Mouse (Mus musculus) spleen, adult 2 months (tissue): ENCODE measurements around the gene Gm36176. TPM values are rescaled to one million over a fixed set of nuclear protein-coding genes. Genes with fewer than 3 reads are reported as not detected.

ENCODE experiments used
- DNase-seq, 2 experiments: peaks; one replicate each; pipeline versions ENCODE4 v3.0.0 to v3.0.0-alpha.2; 2012 to 2021; ENCODE audit warnings: low spot score in 2 of 2, low read depth in 1 of 2
- H3K27ac ChIP-seq: fragments of 200-500 bp; 2 replicates; pipeline ENCODE4 v1.5.1; 2012; ENCODE audit warnings: low read length, inconsistent platforms; ENCODE audit not compliant: insufficient read depth
- H3K27me3 ChIP-seq: fragments of 200-500 bp; 2 replicates; pipeline ENCODE4 v1.6.1; 2012; ENCODE audit warnings: mild to moderate bottlenecking, moderate library complexity, low read length, inconsistent platforms; ENCODE audit not compliant: control insufficient read depth, insufficient read depth
- H3K36me3 ChIP-seq: fragments of 200-500 bp; 2 replicates; pipeline ENCODE4 v1.6.1; 2012; ENCODE audit warnings: mild to moderate bottlenecking, low read length, inconsistent platforms; ENCODE audit not compliant: control insufficient read depth, insufficient read depth
- H3K4me1 ChIP-seq: fragments of 200-500 bp; 2 replicates; pipeline ENCODE4 v1.6.1; 2011; ENCODE audit warnings: inconsistent platforms; ENCODE audit not compliant: control insufficient read depth, insufficient read depth, insufficient read length
- H3K4me3 ChIP-seq: fragments of 200-500 bp; 2 replicates; pipeline ENCODE4 v1.5.1; 2011; ENCODE audit warnings: mild to moderate bottlenecking, inconsistent platforms; ENCODE audit not compliant: insufficient read depth, insufficient read length; ENCODE audit errors: extremely low read depth
- CTCF ChIP-seq: fragments of 200-500 bp; IDR thresholded peaks from 2 replicates; pipeline ENCODE4 v1.5.1; 2011; ENCODE audit warnings: mild to moderate bottlenecking, inconsistent platforms; ENCODE audit not compliant: insufficient read depth, insufficient read length, insufficient replicate concordance; ENCODE audit errors: extremely low read depth
- POLR2A ChIP-seq: fragments of 200-500 bp; IDR thresholded peaks from 2 replicates; pipeline ENCODE4 v1.6.1; 2011; ENCODE audit warnings: low read depth, low read length, inconsistent platforms
- WGBS: fragments of 180-500 bp; shearing (Covaris S2); methylation state at CpG from one replicate; pipeline ENCODE4 v1.1.7; 2018; 5-methylcytosine and 5-hydroxymethylcytosine counted together
- polyA plus RNA-seq: library from polyadenylated mRNA; depleted of rRNA; stranded (reverse); fragments of >200 nt; gene quantifications from 2 replicates; pipeline ENCODE4 v1.2.3, GENCODE M21; 2012; rRNA removed

Gm36176 gene
- polyA plus RNA-seq, 1 experiment: not detected

DNA sequence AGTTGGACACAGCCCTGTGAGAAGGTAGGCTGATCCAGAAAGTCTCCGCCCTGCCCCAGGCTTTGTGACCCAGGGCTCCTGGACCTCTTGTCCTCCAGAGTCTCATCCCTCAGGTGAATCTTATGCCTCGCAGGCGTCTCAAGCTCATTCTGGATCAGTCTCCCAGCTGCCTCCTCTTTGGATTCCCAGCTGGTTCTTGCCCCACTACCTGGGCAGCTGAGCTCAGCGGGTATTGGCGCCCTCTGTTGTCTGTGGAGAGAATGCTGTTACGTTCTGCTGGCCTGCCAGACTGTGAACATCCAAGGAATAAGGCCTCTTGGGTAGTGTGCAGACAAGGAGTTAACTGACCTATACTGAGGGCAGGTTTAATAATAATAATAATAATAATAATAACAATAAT, 32.4 kb downstream of the Gm36176 start:
- WGBS: 75% methylated on average over 6 of the region's 6 CpGs
- H3K27ac ChIP-seq: no peak overlapping the region
- no peaks in the 10 kb centered on the region for H3K36me3 ChIP-seq
- DNase-seq: no peak
- no peak overlapping the region for H3K4me3 ChIP-seq
- no peaks in the 10 kb centered on the region for H3K27me3 ChIP-seq
- H3K4me1 ChIP-seq: no peaks in the 10 kb centered on the region
- no peak for TF ChIP-seq POLR2A
- no peak for TF ChIP-seq CTCF

DNA sequence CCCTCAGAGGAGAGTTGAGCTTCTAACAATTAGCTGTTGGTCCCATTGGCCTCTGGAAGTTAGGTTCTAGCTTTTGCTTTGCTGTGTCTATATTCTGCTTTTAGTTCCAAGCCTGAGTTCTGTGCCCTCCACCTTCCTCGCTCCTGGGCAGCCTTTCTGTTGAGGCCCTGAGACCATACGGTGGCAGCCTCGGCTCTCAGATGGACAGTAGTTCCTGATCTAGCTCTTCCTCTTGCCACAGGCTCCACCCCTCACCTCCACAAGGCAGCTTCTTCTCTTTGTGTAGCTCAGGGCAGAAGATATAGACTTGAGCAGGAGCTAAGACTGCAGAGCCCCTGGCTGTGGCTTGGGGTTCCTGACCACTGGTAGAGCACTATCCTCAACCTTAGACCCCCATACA, 33.7 kb downstream of the Gm36176 start:
- no peak overlapping the region for H3K4me3 ChIP-seq
- no peak overlapping the region for H3K27ac ChIP-seq
- H3K27me3 ChIP-seq: no peaks in the 10 kb centered on the region
- TF ChIP-seq CTCF: no peak
- no peak for TF ChIP-seq POLR2A
- 18% methylated on average over 3 of the region's 3 CpGs for WGBS
- H3K4me1 ChIP-seq: no peaks in the 10 kb centered on the region
- no peak for DNase-seq
- H3K36me3 ChIP-seq: no peaks in the 10 kb centered on the region

DNA sequence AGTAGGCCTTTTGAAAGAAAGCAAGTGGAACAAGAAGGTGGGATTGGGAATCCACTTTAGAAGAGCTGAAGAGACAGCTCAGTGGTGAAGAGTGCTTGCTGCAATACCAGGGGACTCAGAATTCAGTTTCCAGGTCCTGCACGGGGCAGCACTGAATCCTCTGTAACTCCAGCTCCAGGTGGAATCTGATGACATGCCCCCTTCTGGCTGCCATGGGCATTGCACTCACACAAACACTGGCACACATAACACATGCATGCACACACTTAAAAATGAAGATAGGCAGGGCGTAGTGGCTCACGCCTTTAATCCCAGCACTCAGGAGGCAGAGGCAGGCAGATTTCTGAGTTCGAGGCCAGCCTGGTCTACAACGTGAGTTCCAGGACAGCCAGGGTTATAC, 36.0 kb downstream of the Gm36176 start:
- H3K27ac ChIP-seq: no peak overlapping the region
- no peak overlapping the region for H3K4me3 ChIP-seq
- no peak for DNase-seq
- TF ChIP-seq CTCF: no peak
- TF ChIP-seq POLR2A: no peak
- 85% methylated on average over 5 of the region's 5 CpGs for WGBS
- no peaks in the 10 kb centered on the region for H3K4me1 ChIP-seq
- H3K36me3 ChIP-seq: no peaks in the 10 kb centered on the region
- no peaks in the 10 kb centered on the region for H3K27me3 ChIP-seq

DNA sequence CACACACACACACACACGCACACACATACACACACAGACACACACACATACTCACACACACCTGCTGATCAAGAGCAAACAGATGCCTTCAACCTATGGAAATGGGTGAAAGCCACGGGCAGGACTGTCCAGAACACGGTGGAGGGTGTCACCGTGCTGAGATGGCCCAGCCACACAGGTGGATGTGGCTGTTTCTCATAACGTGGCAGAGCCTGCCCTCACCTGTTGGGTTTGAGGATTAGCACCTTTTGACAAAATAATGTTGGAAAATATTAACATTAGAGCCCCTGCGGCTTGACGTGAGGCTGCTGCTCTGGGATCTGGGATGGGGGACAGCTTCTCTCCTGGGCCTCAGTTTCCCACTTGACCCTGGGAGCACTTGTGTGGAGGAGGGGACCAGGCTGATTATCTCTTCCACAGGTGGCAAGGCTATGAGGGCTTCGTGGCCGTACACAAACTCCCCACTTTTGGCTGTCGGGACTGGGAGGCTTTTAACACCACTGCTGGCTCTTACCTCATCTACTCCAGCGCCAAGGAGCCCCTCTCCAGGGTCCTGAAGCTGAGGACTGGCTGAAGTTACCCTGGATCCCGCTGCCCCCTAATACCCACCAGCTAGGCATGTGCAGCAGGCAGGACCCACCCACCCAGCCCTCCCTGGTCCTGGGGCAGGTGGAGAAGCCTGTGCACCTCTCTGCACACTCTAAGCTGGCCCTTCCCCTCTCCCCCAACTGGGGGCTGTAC, 39.6 kb downstream of the Gm36176 start:
- Histone ChIP-seq H3K27ac (no peak overlapping the region), H3K4me1 (no peaks in the 10 kb centered on the region), H3K4me3 (no peak overlapping the region), H3K36me3 (no peaks in the 10 kb centered on the region), H3K27me3 (no peaks in the 10 kb centered on the region)
- 68% methylated on average over 12 of the region's 12 CpGs for WGBS
- DNase-seq: no peak
- TF ChIP-seq CTCF: no peak
- no peak for TF ChIP-seq POLR2A

DNA sequence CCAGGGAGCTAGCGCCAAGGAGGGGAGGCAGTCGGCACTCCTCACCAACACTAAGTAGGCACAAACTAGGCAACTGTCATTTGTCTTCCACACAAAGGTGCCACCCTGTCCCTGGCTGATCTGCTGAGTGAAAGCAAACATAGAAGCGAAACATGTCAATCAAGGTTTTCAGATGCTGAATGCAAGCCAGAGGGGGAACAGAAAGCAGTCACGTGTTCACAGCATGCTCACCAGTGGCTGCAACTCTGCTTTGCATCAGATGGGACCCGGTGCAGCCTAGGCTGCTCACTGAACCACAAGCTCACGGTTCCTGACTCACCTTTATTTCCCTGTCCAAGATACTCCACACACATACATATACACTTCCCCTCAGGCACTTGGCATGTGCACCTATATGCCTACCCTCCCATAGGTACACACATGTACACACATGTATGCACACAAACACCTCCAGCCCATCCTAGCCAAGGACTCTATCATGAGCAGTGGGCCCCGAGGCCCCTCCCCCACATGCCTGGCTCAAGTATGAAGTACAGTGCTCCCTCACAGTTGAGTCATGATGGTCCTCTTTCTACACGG, 44.5 kb downstream of the Gm36176 start:
- no peaks in the 10 kb centered on the region for H3K4me1 ChIP-seq
- no peaks in the 10 kb centered on the region for H3K27me3 ChIP-seq
- TF ChIP-seq CTCF: no peak
- TF ChIP-seq POLR2A: no peak
- 78% methylated on average over 8 of the region's 8 CpGs for WGBS
- H3K4me3 ChIP-seq: no peak overlapping the region
- no peak overlapping the region for H3K27ac ChIP-seq
- no peak for DNase-seq
- H3K36me3 ChIP-seq: no peaks in the 10 kb centered on the region

DNA sequence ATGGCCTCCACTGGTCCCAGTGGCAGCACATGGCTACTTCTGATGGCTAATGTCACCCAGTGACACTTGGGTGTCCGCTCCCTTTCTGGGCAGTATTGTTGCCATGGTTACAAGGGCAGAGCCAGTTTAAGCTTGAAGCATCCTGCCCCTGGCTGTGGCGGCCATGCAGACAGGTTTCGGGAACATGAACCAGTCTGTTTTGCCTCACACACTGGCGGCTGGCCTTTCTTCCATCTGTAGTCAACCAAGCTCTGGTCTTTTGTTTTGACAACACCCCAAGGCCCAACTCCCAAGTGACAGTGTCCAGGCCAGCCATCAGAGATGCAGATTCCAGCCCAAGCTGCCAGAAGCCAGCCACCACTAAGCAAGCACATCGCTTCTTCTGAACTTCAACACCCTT, 49.0 kb downstream of the Gm36176 start:
- 76% methylated on average over 5 of the region's 5 CpGs for WGBS
- Histone ChIP-seq H3K27ac (no peak overlapping the region), H3K4me3 (no peak overlapping the region), H3K36me3 (no peaks in the 10 kb centered on the region), H3K4me1 (no peaks in the 10 kb centered on the region), H3K27me3 (no peaks in the 10 kb centered on the region)
- TF ChIP-seq CTCF (no peak), POLR2A (no peak)
- no peak for DNase-seq

Other genes with a start within 250 kb of the Gm36176 start
- gene Sumo3, start 240.7 kb upstream of the Gm36176 start, polyA plus RNA-seq: 131 and 154 TPM in 2 replicates
- not detected in 2 replicates for gene Gm49325, start 240.6 kb upstream of the Gm36176 start, polyA plus RNA-seq
- 31.4 and 34.0 TPM in 2 replicates for gene Ube2g2, start 224.5 kb upstream of the Gm36176 start, polyA plus RNA-seq
- gene Tspear, start 160.2 kb upstream of the Gm36176 start, polyA plus RNA-seq: 0.55 and 1.1 TPM in 2 replicates
- not detected in 2 replicates for gene Gm19402, start 156.0 kb upstream of the Gm36176 start, polyA plus RNA-seq
- gene Gm9508, start 149.6 kb upstream of the Gm36176 start, polyA plus RNA-seq: not detected in 2 replicates
- not detected in 2 replicates for gene Gm10272, start 140.2 kb upstream of the Gm36176 start, polyA plus RNA-seq
- not detected in 2 replicates for gene Gm10024, start 135.3 kb upstream of the Gm36176 start, polyA plus RNA-seq
- gene Gm10142, start 131.0 kb upstream of the Gm36176 start, polyA plus RNA-seq: 0.39 TPM in 1 of 2 replicates, not detected in the other
- not detected in 2 replicates for gene Krtap12-1, start 126.2 kb upstream of the Gm36176 start, polyA plus RNA-seq
- gene Gm10100, start 120.3 kb upstream of the Gm36176 start, polyA plus RNA-seq: not detected in 2 replicates
- gene Gm18596, start 104.2 kb upstream of the Gm36176 start, polyA plus RNA-seq: not detected in 2 replicates
- gene Gm9736, start 95.4 kb upstream of the Gm36176 start, polyA plus RNA-seq: not detected in 2 replicates
- not detected in 2 replicates for gene Gm3233, start 87.1 kb upstream of the Gm36176 start, polyA plus RNA-seq
- not detected in 2 replicates for gene Gm3238, start 75.5 kb upstream of the Gm36176 start, polyA plus RNA-seq
- gene Gm7138, start 69.9 kb upstream of the Gm36176 start, polyA plus RNA-seq: not detected in 2 replicates
- gene Gm3250, start 64.3 kb upstream of the Gm36176 start, polyA plus RNA-seq: not detected in 2 replicates
- not detected in 2 replicates for gene Gm7137, start 58.6 kb upstream of the Gm36176 start, polyA plus RNA-seq
- gene Gm9639, start 51.7 kb upstream of the Gm36176 start, polyA plus RNA-seq: not detected in 2 replicates
- not detected in 2 replicates for gene Gm19668, start 47.7 kb upstream of the Gm36176 start, polyA plus RNA-seq
- gene Gm9507, start 35.0 kb upstream of the Gm36176 start, polyA plus RNA-seq: not detected in 2 replicates
- not detected in 2 replicates for gene Gm2696, start 32.1 kb upstream of the Gm36176 start, polyA plus RNA-seq
- gene Krtap10-4, start 19.7 kb upstream of the Gm36176 start, polyA plus RNA-seq: not detected in 2 replicates
- not detected in 2 replicates for gene Krtap10-10, start 10.9 kb upstream of the Gm36176 start, polyA plus RNA-seq
- gene Gm10318, start 6.1 kb downstream of the Gm36176 start, polyA plus RNA-seq: not detected in 2 replicates
- 0.09 TPM in 1 of 2 replicates, not detected in the other for gene Gm3285, start 15.2 kb downstream of the Gm36176 start, polyA plus RNA-seq
- 0.70 and 1.2 TPM in 2 replicates for gene Lrrc3, start 55.7 kb downstream of the Gm36176 start, polyA plus RNA-seq
- 51.6 and 52.3 TPM in 2 replicates for gene Trpm2, start 123.8 kb downstream of the Gm36176 start, polyA plus RNA-seq
- gene 1810043G02Rik, start 131.7 kb downstream of the Gm36176 start, polyA plus RNA-seq: 21.4 and 30.1 TPM in 2 replicates
- 61.1 and 65.8 TPM in 2 replicates for gene Pfkl, start 163.3 kb downstream of the Gm36176 start, polyA plus RNA-seq
- 0.08 TPM in 1 of 2 replicates, not detected in the other for gene Dnmt3l, start 195.1 kb downstream of the Gm36176 start, polyA plus RNA-seq
- 4.0 and 4.6 TPM in 2 replicates for gene Aire, start 196.8 kb downstream of the Gm36176 start, polyA plus RNA-seq
- 78.1 and 82.7 TPM in 2 replicates for gene Icosl, start 222.5 kb downstream of the Gm36176 start, polyA plus RNA-seq